Mouse (Mus musculus) heart, postnatal 0 days (tissue): ENCODE measurements around the gene Prkn. TPM values are rescaled to one million over a fixed set of nuclear protein-coding genes. Genes with fewer than 3 reads are reported as not detected.

ENCODE experiments used
- ATAC-seq: fragments of 200-750 bp; cut with Nextera tagmentation; 2 replicates; pipeline ENCODE4 v1.8.0; 2017; ENCODE audit warnings: low read depth, moderate number of reproducible peaks, moderate library complexity; ENCODE audit not compliant: insufficient read depth
- DNase-seq: peaks from one replicate; pipeline ENCODE4 v3.0.0-alpha.2; 2016; ENCODE audit warnings: low spot score
- H3K27ac ChIP-seq: fragments of 300-500 bp; sonication (generic); 2 replicates; pipeline ENCODE4 v1.5.1; 2014; ENCODE audit warnings: low read depth, mild to moderate bottlenecking
- H3K27me3 ChIP-seq: fragments of 300-500 bp; sonication (generic); 2 replicates; pipeline ENCODE4 v1.6.1; 2014; ENCODE audit warnings: low read length, mixed read lengths; ENCODE audit not compliant: control insufficient read depth, insufficient read depth
- H3K36me3 ChIP-seq: fragments of 300-500 bp; sonication (generic); replicated peaks from 2 replicates; pipeline ENCODE4 v1.6.1; 2014; ENCODE audit warnings: low read length, mixed read lengths; ENCODE audit not compliant: control insufficient read depth, insufficient read depth
- H3K4me1 ChIP-seq: fragments of 300-500 bp; sonication (generic); 2 replicates; pipeline ENCODE4 v1.6.1; 2014; ENCODE audit warnings: antibody characterized with exemption; ENCODE audit not compliant: control insufficient read depth, insufficient read depth
- H3K4me2 ChIP-seq: fragments of 300-500 bp; sonication (generic); 2 replicates; pipeline ENCODE4 v1.6.1; 2014; ENCODE audit warnings: low read depth, mild to moderate bottlenecking, low read length, moderate library complexity
- H3K4me3 ChIP-seq: fragments of 300-500 bp; sonication (generic); 2 replicates; pipeline ENCODE4 v1.5.1; 2014; ENCODE audit warnings: low read depth, low read length
- H3K9ac ChIP-seq: fragments of 300-500 bp; sonication (generic); replicated peaks from 2 replicates; pipeline ENCODE4 v1.6.1; 2014; ENCODE audit warnings: low read depth, low read length, mixed read lengths
- H3K9me3 ChIP-seq: fragments of 300-500 bp; sonication (generic); replicated peaks from 2 replicates; pipeline ENCODE4 v1.6.1; 2016; ENCODE audit warnings: low read length; ENCODE audit not compliant: control insufficient read depth
- CTCF ChIP-seq: IDR thresholded peaks from 2 replicates; pipeline ENCODE4 v1.5.1; 2016; ENCODE audit warnings: antibody characterized with exemption, control low read depth, low read depth
- EP300 ChIP-seq: IDR thresholded peaks from 2 replicates; pipeline ENCODE4 v1.6.1; 2016; ENCODE audit warnings: antibody characterized with exemption, low read depth
- WGBS: fragments of 180-500 bp; shearing (Covaris S2); extraction: QIAGEN DNeasy Blood & Tissue Kit; methylation state at CpG from one replicate; pipeline ENCODE4 v1.1.7; 2014; 5-methylcytosine and 5-hydroxymethylcytosine counted together
- polyA plus RNA-seq: library from polyadenylated mRNA; unstranded; fragments of >200 nt; fragmentation: Nextera tagmentation; extraction: Ambion mirVana; gene quantifications from 2 replicates; pipeline ENCODE4 v1.2.1, GENCODE M21; 2015
- total RNA-seq: library from RNA; depleted of rRNA; stranded (reverse); fragments of >200 nt; gene quantifications from 2 replicates; pipeline ENCODE4 v1.2.3, GENCODE M21; 2014; ENCODE audit warnings: low replicate concordance

Gene Prkn
- total and polyA plus RNA-seq, 2 experiments from 2014 or later, result 4.5 to 14.2 TPM

DNA sequence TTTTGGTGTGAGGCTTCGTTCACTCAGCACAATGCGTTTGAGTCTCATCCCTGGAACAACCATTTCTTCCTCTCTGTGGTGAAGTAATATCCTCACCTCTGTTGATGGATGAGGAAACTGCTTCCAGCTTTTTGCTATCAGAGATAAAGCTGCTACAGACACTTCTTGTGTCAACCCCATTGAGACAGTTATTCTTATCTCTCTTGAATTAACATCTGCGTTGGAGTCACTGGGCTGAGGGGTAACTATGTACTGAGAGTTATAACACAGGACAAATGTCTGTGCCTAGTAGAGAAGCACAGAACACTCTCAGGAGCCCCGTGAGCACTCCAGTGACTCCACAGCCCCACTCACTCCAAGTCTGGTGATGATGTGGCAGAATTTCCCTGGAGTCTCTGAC lies 500.2 kb downstream of the Prkn start:
- no peak for ATAC-seq
- TF ChIP-seq EP300 (no peak), CTCF (no peak)
- no peaks in the 10 kb centered on the region for H3K36me3 ChIP-seq
- no peaks in the 10 kb centered on the region for H3K9me3 ChIP-seq
- no peak overlapping the region for H3K27ac ChIP-seq
- no peak overlapping the region for H3K4me3 ChIP-seq
- 28% methylated on average over 4 of the region's 4 CpGs for WGBS
- H3K4me2 ChIP-seq, result no peak overlapping the region
- no peak overlapping the region for H3K9ac ChIP-seq
- no peaks in the 10 kb centered on the region for H3K27me3 ChIP-seq
- no peaks in the 10 kb centered on the region for H3K4me1 ChIP-seq
- no peak for DNase-seq

DNA sequence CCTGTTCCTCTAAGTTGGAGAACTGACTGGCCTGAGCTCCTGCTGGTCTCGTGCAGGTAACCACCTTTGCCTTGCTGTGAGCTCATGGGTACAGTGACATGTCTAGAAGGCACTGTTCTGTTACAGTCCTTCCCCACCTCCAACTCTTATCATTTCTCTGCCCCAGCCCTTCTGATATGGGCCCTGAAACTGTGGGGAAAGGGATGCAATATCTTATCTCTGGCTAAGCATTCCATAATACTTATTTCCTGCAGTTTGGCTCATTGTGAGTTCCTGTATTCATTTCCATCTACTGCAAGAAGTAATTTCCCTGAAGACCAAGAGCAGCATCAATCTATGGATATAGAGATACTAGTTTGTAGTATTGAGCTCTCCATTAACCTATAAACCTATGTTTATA lies 506.1 kb downstream of the Prkn start:
- Histone ChIP-seq H3K36me3 (no peaks in the 10 kb centered on the region), H3K9me3 (no peaks in the 10 kb centered on the region), H3K4me3 (no peak overlapping the region), H3K4me2 (no peak overlapping the region), H3K27ac (no peak overlapping the region), H3K4me1 (no peaks in the 10 kb centered on the region), H3K9ac (no peak overlapping the region), H3K27me3 (no peaks in the 10 kb centered on the region)
- DNase-seq, result no peak
- ATAC-seq, result no peak
- TF ChIP-seq EP300, result no peak
- no peak for TF ChIP-seq CTCF
- 75% methylated on average over 1 of the region's 1 CpGs for WGBS

DNA sequence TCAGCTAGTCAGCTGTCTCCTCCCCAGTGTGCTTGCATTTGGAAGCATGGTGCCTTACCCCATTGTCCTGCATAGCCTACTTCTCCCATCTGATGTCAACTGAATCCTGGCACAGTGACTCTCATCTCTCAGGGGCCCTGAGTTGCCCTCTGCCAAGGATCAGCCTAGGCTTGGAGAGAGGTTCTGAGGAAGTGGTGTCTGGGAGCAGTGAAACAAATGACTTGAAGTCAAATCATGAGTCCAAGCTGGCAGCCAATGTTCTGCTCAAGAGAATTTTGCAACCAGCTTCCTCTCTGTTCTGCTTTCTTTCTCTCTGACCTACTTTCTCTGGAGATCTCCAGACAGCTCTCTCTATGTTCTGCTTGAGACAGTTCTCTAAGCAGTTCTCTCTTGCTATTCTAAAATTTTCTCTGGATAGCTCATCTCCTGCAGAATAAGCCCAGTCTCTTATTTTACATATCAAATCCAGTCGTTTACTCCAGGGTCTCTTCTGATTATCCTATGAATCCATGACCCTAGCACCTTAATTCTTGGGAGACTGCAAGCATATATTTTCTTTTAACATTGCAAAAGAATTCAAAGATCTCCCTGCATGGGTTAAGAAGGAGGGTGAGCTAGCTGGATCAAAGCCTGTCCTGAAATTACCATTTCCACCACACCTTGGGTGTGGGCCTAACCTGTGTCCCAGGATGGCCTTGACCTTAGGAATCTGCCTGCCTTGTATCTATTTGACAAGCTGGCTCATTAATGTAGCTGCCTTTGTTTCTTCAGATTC lies 512.8 kb downstream of the Prkn start:
- DNase-seq, result no peak
- TF ChIP-seq CTCF (no peak), EP300 (no peak)
- Histone ChIP-seq H3K9me3 (no peaks in the 10 kb centered on the region), H3K27me3 (no peaks in the 10 kb centered on the region), H3K36me3 (no peaks in the 10 kb centered on the region), H3K4me3 (no peak overlapping the region), H3K9ac (no peak overlapping the region), H3K27ac (no peak overlapping the region), H3K4me2 (no peak overlapping the region), H3K4me1 (no peaks in the 10 kb centered on the region)
- WGBS, result 34% methylated on average over 1 of the region's 1 CpGs
- ATAC-seq, result no peak

DNA sequence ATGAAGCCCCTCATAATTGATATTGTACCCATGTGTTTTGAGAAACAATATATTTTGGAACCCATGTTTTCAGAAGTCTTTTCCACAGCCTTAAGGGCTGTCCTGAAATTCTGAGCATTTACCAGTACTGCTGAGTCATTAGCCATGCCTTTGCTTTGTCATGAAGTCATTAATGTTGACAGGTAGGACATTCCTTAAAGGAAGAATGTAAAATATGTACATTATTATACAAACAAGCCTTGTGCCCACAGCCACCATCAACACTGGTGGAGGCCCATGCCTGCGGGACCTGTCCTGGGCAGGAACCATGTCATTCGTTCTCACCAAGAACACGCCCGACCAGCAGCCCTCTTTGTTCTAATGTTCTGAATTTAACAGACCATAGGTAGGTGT lies 513.4 kb downstream of the Prkn start:
- DNase-seq (no peak), ATAC-seq (no peak)
- Histone ChIP-seq H3K36me3 (no peaks in the 10 kb centered on the region), H3K9ac (no peak overlapping the region), H3K4me2 (no peak overlapping the region), H3K9me3 (no peaks in the 10 kb centered on the region), H3K27ac (no peak overlapping the region), H3K27me3 (no peaks in the 10 kb centered on the region), H3K4me3 (no peak overlapping the region), H3K4me1 (no peaks in the 10 kb centered on the region)
- WGBS, result 77% methylated on average over 4 of the region's 4 CpGs
- no peak for TF ChIP-seq EP300
- no peak for TF ChIP-seq CTCF

DNA sequence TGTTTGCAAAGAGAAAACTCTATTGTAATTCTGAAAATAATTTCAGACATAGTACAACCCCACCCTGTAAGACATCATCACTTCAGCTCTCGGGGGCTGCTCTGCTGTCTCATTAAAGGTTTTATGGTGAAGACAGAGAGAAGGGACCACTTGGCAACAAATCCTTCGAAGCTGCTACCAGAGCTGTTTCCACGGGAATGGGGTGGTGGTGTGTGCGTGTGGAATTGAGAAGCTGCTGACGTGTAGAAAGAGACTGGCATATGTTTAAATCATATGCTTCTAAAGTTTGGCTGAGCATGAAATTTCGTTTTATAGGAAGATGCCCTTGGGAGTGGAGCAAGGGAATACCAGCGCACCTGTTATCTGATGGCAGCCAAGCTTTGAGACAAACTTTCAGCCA lies 514.2 kb downstream of the Prkn start:
- TF ChIP-seq EP300 (no peak), CTCF (no peak)
- Histone ChIP-seq H3K9me3 (no peaks in the 10 kb centered on the region), H3K36me3 (no peaks in the 10 kb centered on the region), H3K27ac (no peak overlapping the region), H3K4me1 (no peaks in the 10 kb centered on the region), H3K4me2 (no peak overlapping the region), H3K9ac (no peak overlapping the region), H3K27me3 (no peaks in the 10 kb centered on the region), H3K4me3 (no peak overlapping the region)
- no peak for DNase-seq
- no peak for ATAC-seq
- 56% methylated on average over 7 of the region's 7 CpGs for WGBS

DNA sequence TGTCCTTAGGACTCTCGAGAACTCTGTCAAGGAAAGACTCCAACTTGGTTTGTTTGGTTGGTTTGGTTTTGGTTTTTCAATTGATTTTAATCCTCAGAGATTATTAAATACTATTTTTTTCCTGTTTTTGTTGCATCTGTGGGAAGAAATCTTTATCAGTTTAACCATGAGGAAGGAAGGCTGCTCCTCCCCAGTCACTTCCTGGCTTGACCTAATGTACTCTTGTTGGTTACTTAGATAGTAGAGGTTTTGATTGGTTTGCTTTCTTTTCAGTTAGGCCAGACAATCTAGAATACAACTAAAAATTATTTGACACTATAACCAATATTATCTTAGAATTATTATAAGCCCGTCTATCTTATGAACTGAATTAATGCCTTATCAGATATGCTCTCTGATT lies 535.3 kb downstream of the Prkn start:
- Histone ChIP-seq H3K4me3 (no peak overlapping the region), H3K27ac (no peak overlapping the region), H3K27me3 (no peaks in the 10 kb centered on the region), H3K4me1 (no peaks in the 10 kb centered on the region), H3K36me3 (no peaks in the 10 kb centered on the region), H3K9ac (no peak overlapping the region), H3K9me3 (no peaks in the 10 kb centered on the region), H3K4me2 (no peak overlapping the region)
- no peak for DNase-seq
- ATAC-seq, result no peak
- 70% methylated on average over 2 of the region's 2 CpGs for WGBS
- TF ChIP-seq EP300 (no peak), CTCF (no peak)
